Mouse (Mus musculus) adipocyte (in vitro differentiated cells): ENCODE results near the gene Dclre1b.
"Not testable (repeated sequence)": the region's sequence is repeated elsewhere in the genome, so short reads cannot be mapped to it uniquely, and the experiment has no call there.

Experiments
- DNase-seq: peaks from one replicate; pipeline ENCODE4 v3.0.0-alpha.2; 2016; ENCODE audit warnings: low spot score

Dclre1b gene

DNA sequence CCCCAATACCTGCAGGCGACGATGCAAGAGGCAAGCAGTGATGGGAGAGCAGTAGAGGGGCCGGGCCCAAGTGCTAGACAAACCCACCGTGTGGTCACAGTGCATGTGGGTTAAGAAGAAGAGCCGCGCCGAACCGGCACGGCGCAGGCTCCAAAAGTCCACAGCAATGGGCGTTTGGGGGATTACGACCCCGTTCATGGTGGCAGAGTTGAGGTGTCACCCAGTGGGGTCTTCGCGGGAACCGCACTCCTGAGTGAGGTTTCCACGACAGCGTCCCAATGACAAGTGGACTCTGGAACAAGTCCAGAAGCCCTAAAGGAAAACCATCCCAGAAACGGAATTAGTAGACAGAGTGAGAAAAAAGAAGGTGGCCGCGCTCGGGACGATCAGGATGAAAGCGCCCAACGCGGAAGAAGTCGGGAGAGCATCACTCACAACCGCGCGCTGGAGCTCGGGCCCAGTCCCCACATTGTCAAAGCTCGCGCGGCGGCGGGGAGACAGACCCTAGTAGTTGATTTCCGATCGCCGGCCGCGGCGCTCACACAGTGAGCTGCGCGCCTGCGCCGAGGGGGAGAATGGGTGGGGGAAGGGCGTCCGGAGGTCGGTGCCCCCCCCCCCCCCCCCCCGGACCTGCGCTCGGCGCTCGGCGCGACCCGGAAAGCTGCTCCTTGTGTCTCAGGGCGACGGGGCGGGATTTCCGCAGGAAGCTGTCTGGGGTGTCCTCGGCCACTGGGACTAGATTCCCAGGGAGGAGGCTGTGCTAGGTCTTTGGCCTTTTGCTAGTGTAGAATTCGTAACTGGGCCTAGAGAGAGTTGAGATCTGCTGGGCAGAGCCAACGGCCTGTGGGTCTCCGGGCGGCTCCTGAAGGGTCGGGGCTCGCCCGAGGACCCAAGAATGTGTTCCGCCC lies at the start of gene Dclre1b, which contains the start of the genes Ap4b1 and Gm43064:
Gene Dclre1b (minus strand): TSS at position 554 of the 908 bp plus-strand sequence.
Gene Ap4b1 (plus strand): TSS at position 630 of the 908 bp plus-strand sequence.
Gene Gm43064 (plus strand): TSS at position 683 of the 908 bp plus-strand sequence.
- peak; percentile 95 for DNase-seq

DNA sequence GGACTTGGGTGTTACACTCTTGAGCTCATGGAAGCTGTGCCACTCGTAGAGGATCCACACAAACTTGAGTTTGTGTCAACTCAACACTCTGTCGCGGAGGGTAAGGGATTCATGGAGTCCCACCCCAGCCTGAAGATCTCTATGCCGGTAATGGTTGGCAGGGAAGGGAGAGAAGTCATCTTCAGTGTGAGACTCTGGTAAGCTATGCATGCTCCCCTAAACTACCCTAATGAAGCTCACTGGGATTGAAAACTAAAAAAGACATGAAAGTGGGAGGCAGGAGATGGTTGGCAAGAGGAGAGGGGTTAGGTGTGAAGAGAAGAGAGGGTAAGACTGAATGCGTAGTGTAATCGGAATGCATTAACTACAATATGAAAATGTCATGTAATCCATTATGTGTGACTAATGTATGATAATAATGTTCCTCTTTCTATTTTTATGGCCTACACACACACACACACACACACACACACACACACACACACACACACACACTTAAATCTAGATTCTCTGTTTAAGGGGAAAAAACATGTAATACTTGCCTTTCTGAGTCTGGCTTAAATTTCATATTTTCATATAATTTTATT lies 48.8 kb upstream of the Dclre1b start:
- no peak for DNase-seq

DNA sequence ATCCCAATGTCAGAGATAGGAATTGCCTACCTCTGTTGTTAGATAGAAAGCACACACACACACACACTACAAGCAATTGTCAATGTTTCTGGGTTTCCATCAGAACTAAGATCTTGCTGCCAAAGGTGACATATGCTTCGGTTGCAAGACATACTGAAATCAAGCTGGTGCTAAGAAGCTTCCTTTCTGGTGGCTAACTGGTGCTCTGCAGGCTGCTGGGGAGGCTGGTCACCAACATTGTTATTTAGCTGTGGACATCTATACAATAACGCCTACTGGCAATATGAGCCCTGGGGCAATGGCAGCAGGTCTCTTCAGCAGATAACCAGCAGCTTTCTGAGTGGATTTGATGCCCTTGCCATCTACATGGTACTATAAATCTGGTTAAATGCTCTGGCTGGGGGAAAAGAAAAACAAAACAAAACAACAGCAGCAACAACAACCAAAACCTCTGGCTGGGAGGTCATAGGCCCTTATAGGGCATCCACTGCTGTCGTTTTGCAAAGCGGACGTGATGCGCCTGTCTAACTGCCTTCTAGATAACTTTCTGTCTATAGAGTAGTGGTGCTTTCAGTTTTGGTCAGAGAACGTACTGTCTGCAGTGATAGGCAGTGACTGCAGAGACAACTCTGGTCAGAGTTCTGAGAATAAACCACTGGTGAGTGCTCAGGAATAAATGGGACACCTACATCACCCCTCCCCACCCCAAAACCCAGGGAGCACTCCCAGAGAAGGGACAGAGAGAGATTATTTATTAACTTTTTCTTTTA lies 48.0 kb upstream of the Dclre1b start:
- DNase-seq: no peak

DNA sequence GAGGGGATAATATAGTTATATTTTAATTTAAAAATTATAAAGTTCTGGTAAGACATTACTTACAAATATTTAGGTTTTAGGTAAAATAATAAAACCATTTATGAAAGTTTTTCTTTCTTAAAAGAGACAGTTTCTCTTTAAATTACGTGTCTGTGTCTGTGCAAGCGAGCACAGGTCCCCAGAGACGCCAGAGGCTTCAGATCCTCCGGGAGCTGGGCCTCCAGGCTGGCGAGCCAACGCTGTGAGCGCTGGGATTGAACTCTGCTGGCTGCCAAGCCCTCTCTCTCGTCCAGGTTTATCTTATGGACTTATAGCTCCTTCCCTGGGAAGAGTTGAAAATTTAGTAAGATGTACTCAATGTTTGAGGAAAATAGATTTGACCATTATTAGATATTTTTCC lies 44.6 kb upstream of the Dclre1b start:
- DNase-seq: peak; percentile 72

DNA sequence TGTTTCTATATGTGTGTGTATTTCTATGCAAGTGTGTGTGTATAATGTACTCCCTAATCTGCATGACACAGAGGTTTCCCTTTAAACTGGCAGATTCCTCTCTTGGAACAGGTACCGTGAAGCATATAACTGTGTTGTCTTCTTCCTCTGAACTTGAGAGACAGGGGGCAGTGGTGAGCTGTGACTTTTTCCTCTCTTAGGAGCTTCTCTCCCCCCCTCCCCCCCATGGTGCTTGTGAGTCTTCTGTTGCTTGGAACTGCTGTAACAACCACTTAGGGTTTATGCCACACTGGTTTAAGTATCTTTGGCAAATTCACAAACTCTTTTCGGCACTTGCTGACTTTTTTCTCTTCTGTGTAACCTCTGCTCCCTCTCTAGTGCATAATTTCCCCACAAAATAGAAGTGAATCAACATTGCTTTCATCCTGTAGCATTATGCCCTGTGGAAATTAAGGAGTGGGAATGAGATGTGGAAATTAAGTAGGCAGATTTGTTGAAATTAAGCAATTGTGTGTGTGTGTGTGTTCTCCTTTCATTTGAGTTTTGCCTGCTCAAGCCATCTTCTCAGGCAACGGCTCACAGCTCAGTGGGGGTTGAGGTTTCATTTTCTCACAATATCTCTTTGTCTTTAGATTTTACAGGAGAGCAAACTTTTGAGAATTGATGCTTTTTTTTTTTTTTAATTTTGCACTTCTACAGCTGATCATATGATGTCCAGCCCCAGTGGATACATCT lies 43.5 kb upstream of the Dclre1b start:
- peak; percentile 84 for DNase-seq

DNA sequence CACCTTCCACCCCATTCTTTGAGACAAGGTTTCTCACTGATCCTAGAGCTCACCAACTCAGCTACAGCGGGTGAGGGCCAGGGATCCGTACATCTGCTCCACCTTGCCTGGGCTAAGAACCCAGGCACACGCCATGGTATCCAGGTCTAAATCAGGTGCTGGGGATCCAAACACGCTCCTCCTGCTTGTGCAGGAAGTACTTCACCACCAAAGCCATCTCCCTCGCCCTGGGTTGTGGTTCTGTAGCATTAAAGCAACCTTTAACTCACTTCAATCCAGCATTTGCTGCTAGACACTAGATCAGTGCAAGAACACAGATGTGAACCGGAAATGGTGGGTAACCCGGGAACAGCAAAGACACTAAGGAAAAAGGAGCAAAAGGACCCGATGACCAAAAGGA lies 42.6 kb upstream of the Dclre1b start:
- DNase-seq: no peak

DNA sequence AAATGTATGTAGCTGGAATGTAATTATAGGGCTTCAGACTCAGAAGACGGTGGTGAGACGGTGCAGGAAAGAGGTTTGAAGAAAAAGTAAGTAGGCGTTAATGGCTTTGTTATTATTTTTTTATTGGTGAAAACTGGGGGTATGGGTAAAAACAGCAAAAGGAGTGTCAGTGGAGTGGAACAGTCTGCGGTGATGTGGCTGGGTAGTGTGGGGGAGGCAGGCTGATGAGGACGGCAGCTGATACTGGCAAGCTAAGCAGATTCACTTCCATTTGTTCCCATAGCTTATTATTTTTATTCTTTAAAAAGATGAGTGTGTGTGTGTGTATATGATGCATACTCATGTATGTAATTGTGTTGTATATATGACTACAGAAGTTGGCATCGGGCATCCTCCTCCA lies 42.2 kb upstream of the Dclre1b start:
- DNase-seq: no peak

DNA sequence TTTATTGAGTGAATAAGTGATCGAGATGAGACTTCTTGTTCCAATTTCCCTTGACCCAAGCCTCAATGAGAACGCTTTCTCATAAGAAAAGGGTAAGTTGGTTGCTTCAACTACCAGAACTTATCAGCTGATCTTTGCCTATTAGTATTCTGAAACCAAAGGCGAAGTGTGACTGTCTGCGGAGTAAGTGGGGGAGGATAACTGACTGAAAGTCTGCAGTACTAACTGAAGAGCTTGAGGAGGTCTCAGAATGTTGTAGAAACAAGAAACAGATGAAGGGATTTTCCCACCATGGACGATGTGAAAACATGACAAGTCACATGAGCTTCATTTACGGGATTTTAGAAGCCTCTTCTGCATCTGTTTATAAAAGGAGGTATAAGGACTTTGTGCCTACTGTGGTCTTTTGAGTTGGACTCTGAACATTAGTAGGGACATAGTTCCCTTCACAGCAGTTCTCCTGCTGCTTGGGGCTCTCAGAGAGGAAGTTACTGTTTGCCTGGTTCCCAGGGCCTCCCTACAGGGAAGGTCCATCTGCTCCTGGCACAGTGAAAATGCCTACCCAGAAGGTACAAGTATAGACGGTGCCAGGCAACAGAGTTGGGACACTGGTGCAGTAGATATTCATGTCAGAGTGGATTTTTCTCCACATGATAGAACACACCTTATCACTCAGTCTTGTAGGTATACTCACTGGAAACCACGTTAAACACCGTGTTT lies 41.6 kb upstream of the Dclre1b start:
- DNase-seq: no peak

DNA sequence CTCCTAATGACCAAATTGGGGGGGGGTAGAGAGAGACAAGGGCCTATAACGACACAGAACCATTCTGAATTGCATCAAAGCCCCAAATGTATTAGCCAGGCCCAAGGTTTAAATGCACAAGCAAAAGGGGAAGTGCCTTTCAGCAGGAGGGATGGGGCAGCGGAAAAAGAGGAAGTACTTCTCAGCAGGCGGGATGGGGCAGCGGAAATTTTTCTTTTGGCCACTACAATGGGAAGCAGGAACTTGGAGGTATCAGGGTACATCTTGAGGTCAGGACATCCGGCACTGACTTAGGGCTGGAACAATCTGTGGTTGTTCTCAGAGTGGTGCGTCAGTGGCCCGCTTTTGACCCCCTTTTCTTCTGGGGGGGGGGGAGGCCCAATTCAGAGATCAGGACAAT lies 31.7 kb upstream of the Dclre1b start:
- DNase-seq: not testable (repeated sequence)

DNA sequence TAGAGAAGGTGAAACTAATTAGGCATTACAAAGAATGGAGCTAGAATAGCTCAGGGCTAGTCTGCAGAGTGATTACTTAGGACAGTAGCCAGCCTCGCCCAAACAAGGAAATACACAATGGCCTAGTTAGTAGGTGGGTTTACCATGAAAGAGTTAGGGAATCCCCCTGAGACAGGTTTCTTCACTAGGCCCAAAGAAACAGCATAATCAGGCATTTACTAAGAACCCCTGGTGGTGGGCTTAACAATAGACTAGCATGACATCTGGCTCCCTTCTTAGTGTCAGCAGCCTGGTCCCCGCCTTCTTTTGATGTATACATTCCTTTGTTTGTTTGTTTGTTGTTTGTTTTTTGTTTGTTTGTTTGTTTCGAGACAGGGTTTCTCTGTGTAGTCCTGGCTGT lies 31.0 kb upstream of the Dclre1b start:
- DNase-seq: not testable (repeated sequence)

DNA sequence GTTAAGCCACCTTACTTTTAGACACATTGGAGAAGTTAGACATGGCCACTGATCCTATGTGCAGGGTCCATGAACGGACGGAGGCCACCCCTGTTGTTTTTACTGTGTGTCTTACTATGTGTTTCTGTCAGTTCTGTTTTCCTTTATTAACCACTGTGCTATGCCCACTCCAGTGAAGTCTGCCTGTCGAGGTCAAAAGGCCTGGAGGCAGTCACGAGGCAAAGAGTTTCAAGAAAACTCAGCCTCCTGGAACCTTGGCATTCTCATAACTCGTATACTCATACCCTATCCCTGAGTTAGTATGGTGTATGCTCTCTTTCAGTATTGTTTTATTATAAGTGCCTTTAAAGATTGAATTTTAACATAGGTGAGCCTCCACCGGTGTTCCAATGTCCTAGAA lies 30.5 kb upstream of the Dclre1b start:
- no peak for DNase-seq

DNA sequence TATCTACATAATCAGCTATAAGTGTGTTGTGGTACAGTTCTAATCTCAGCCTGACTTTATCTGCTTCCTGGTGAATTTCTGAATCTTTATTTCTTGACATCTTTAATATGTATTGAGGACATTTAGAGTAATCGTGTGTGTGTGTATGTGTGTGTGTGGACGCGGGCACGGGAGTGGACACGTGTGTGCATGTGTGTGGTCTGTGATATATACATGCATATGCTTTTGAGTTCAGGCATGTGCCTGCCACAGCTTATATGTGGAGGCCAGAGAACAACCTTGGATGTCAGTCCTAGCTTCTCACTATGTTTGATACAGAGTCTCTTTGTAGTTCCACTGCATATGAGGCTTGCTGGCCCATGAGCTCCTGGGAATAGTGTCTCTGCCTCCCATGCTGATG lies 27.2 kb upstream of the Dclre1b start:
- DNase-seq: no peak

DNA sequence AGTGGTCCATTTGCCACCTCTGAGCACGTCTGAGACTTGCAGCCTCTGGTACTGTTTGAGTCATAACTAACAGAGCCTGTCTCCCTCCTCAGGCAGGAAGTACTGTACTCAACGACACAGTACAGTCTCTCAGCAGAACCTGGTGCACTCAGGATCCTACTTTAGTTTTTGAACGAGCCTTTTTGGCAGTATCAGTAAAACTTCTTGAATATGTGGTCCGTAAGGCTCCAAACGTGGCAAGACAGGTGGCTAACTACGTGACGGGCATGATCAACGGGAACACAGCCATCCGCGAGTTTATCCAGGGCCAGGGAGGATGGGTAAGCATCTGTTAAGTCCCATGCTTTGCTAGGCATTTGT lies 26.7 kb upstream of the Dclre1b start:
- DNase-seq: no peak

DNA sequence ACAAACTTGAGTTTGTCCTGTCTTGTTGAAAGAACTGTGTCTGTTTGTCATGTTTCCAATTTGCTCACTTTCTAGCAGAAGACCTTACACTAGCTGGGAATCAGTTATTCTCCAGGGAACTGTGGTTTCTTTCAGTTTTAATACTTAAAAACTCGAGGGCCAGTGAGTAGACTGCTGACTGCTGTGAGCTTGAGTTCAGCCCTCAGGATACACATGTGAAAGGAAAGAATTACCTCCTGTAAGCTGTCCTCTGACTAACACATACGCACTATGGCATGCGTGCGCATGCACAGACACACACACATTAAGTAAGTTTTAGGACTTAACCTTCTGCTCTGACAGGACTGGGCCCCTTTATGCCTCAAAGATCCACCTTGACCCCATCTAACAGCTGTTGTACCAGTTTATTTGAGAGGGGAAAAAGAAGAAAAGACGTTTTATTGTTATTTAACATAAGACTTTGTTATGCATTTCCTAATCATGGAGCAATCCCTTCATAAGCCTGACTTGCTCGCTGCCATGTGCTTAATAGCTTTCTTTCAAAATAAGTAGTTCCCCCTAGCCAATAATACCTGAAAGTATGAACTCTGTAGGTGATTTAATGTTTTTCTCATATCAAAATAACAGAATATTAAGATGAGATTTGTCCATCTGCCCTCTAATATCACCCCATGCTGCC lies 26.2 kb upstream of the Dclre1b start:
- peak; percentile 26 for DNase-seq

DNA sequence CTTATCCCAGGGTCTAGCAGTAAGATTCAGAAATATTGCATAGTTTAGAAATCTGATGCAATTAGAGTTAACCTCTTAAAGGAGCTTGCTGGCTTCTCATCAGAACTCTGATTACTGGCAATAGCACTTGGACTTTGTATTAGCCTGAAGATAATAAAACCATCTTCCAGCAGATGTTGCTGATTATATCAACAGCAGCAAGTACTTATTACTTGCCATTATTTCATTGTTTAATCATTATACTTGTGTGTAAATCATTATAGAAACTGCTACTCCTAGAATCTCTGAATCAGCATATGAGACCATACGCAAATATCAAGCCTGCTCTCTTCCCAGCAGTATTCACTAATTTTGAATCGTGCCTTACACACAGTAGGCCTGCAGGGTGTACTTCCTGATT lies 24.8 kb upstream of the Dclre1b start:
- DNase-seq: no peak

DNA sequence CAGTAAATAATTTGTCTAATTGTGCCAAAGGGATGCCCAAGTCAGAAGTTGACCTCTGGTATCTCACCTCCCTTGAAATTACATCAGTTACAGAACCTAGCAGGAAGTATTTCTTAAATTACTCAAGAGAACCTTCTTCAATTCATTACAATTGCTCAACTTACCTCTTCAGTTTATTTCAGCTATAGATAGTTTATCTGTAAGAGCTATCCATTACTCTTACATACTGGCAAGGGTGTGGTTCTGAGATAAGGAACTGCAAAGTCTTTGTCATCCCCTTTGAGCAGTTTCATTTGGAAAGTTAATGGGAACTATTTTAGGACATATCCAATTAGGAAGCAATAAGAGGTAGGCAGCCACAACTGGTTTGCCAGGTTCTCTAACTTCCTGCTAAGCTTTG lies 23.2 kb upstream of the Dclre1b start, which contains the start of gene Bcl2l15:
Gene Bcl2l15 (plus strand): TSS at position 176 of the 400 bp plus-strand sequence.
- no peak for DNase-seq

DNA sequence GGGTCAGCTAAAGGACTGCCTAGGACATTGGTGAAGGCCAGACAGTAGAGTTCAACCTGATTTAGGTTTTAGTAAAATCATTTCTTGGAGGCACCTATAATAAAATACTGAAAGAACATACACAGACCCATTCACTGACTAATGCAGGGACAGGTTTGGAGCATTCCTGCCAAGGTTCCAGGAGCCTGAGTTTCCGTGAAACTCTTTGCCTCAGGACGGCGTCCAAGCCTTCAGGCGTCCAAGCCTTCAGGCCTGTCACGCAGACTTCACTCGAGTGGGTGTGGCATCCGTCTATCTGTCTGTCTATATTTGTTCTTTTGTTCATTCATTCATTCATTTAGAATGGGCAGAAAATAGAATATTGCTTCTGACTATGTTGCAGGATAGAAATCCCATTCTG lies 21.9 kb upstream of the Dclre1b start:
- DNase-seq: no peak

DNA sequence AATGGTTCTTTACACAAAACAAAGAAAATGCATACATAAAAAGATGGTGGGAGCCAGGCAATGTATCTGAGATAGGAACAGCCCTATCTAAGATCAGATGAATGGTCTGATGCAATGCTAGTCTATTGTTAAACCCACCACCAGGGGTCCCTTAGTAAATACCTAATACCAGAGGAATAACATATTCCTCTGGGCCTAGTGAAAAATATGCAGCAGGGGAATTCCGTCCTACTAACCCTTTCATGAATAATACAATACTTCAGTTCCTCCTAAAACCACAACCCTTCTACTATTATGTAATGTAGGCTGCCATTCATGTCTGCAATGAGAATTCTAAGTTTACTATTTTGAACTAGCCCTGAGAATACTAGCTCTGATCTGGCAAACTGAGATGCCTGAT lies 21.4 kb upstream of the Dclre1b start:
- DNase-seq: not testable (repeated sequence)

DNA sequence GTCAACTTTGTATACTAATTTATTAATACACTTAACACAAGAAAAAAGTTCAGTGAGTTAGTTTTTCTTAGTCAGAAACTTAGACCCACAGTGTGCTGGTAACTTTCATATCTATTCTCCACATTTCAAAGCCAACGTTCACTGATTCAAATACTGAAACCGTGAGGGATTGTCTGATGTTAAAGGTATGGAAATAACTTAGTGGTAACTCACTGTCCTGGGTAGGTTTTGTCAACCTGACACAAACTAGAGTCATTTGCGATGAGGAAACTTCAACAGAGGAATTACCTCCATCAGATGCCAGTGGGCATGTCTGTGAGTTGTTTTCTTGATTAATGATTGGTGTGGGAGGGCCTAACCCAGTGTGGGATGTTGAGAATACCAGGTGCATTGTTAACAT lies 19.8 kb upstream of the Dclre1b start:
- no peak for DNase-seq

DNA sequence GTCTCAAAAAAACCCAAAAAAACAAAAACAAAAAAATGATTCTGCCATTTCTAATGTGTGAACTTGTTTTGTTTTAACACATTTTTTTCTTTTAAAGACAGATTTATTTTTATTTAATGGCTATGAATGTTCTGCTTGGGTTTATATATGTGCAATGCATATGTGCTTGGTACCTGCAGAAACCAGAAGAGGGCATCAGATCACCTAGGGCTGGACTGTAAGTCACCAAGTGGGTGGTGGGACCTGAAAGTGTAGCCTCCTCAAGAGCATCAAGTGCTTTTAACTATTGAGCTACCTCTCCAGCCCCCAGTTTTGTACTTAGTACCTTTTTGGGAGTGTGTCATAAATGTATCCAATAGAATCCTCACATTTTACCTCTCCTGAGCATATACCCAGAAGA lies 18.3 kb upstream of the Dclre1b start:
- no peak for DNase-seq

DNA sequence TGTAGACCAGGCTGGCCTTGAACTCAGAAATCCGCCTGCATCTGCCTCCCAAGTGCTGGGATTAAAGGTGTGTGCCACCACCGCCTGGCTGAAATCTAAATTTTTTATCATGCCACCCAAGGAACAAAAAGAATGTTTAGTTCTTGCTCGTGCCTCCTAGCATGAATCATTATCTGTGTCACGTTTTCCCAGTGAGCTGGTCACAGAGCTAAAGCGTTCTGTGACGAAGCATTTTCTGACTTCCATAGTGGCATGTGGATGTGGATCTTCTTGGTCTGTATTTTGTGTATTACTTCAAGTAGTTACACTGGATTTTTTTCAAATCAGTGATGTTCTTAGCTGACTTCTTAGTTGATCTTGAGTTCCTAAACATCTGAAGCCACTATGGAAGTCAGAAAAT lies 1.7 kb upstream of the Dclre1b start:
- no peak for DNase-seq
